Mouse (Mus musculus): ENCODE measurements around the gene Flot2. TPM values are rescaled to one million over a fixed set of nuclear protein-coding genes. Genes with fewer than 3 reads are reported as not detected.
"Not testable (repeated sequence)": the region's sequence is repeated elsewhere in the genome, so short reads cannot be mapped to it uniquely, and the experiment has no call there.

The Flot2 gene
- polyA plus RNA-seq, 1 experiment from 2014 or later = 92.4 TPM

DNA sequence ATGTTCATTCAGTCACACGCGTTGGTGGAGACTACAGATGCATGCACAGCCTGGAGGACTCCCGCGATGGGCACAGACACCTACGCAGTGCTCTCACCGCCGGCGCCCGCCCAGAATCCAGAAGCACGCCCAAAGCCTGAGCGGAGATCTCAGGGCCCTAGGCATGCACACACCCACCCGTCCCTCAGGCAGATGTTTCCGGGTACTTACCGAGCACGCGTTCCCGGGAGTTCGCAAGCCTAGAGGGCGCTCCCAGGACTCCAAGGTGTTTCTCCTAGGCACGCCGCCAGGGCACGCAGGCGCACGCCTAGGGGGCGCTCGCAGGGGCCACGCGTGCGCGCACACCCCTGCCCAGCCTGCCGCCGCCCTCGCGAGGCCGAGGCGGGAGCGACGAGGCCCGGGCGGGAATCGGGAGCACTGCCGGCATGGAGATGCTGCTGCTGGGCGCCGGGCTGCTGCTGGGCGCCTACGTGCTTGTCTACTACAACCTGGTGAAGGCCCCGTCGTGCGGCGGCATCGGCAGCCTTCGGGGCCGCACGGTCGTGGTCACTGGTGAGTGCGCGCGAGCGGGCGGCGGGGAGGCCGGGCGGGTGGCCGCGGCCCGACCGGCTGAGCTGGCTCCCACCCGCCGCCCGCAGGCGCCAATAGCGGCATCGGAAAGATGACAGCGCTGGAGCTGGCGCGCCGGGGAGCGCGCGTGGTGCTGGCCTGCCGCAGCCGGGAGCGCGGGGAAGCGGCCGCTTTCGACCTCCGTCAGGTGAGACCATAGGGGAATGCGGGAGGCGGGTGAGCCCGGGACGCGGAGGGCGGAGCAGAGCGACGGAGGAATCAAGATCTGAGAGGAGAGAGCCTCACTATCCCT lies 5.6 kb upstream of the Flot2 start, which contains the start of gene Dhrs13:
Dhrs13 (plus strand) TSS at position 334 of the 862 bp plus-strand sequence.
- no peaks in the 10 kb centered on the region for H3K9me3 ChIP-seq (ENCODE audit: control insufficient read depth, low read length)
- WGBS = under 1% methylated on average over 93 of the region's 96 CpGs
- ATAC-seq (ENCODE audit: low FRiP score) (peak; percentile 92), DNase-seq (ENCODE audit: low spot score) (peak; percentile 94)
- peaks cover 12% of the 10 kb centered on the region for H3K4me1 ChIP-seq (replicated peaks; ENCODE audit: control insufficient read depth, insufficient read depth, low read length)
- H3K27ac ChIP-seq = peak within 1 kb of the TSS; percentile 93
- H3K9ac ChIP-seq = peak within 1 kb of the TSS; percentile 86
- H3K4me3 ChIP-seq (replicated peaks; ENCODE audit: low read length) = peak within 1 kb of the TSS; percentile 67
- H3K27me3 ChIP-seq (ENCODE audit: control insufficient read depth, insufficient read depth, low read length) = no peaks in the 10 kb centered on the region
- peaks cover 59% of the 10 kb centered on the region for H3K36me3 ChIP-seq (replicated peaks; ENCODE audit: control insufficient read depth, insufficient read depth)
- H3K4me2 ChIP-seq (replicated peaks) = peak within 1 kb of the TSS; percentile 62

GRCm38 (mm10) chr11:78032809-78033195 lies 4.9 kb upstream of the Flot2 start:
- H3K4me1 ChIP-seq (replicated peaks; ENCODE audit: control insufficient read depth, insufficient read depth, low read length) = peaks cover 12% of the 10 kb centered on the region
- peak overlapping the region; percentile 67 for H3K4me3 ChIP-seq (replicated peaks; ENCODE audit: low read length)
- WGBS = 9% methylated on average over 5 of the region's 5 CpGs
- peaks cover 53% of the 10 kb centered on the region for H3K36me3 ChIP-seq (replicated peaks; ENCODE audit: control insufficient read depth, insufficient read depth)
- no peaks in the 10 kb centered on the region for H3K9me3 ChIP-seq (ENCODE audit: control insufficient read depth, low read length)
- H3K27ac ChIP-seq = peak overlapping the region; percentile 93
- no peaks in the 10 kb centered on the region for H3K27me3 ChIP-seq (ENCODE audit: control insufficient read depth, insufficient read depth, low read length)
- ATAC-seq (ENCODE audit: low FRiP score) = no peak
- H3K9ac ChIP-seq = peak overlapping the region; percentile 86
- DNase-seq (ENCODE audit: low spot score) = no peak
- peak overlapping the region; percentile 62 for H3K4me2 ChIP-seq (replicated peaks)

- Histone ChIP-seq H3K4me1 (replicated peaks; ENCODE audit: control insufficient read depth, insufficient read depth, low read length) (peaks cover 19% of the 10 kb centered on the region), H3K36me3 (replicated peaks; ENCODE audit: control insufficient read depth, insufficient read depth) (peaks cover 40% of the 10 kb centered on the region), H3K27me3 (ENCODE audit: control insufficient read depth, insufficient read depth, low read length) (no peaks in the 10 kb centered on the region), H3K4me2 (replicated peaks) (peak overlapping the region; percentile 62; the same call in 1 of the 2 replicates), H3K9ac (peak overlapping the region; percentile 86; the same call in 1 of the 2 replicates), H3K4me3 (replicated peaks; ENCODE audit: low read length) (no peak overlapping the region), H3K9me3 (ENCODE audit: control insufficient read depth, low read length) (no peaks in the 10 kb centered on the region), H3K27ac (no peak overlapping the region)
- DNase-seq (ENCODE audit: low spot score) (no peak), ATAC-seq (ENCODE audit: low FRiP score) (no peak)
- 94% methylated on average over 23 of the region's 23 CpGs for WGBS
These were observed 3.7 kb upstream of the Flot2 start for GRCm38 (mm10) chr11:78033931-78034617.

DNA sequence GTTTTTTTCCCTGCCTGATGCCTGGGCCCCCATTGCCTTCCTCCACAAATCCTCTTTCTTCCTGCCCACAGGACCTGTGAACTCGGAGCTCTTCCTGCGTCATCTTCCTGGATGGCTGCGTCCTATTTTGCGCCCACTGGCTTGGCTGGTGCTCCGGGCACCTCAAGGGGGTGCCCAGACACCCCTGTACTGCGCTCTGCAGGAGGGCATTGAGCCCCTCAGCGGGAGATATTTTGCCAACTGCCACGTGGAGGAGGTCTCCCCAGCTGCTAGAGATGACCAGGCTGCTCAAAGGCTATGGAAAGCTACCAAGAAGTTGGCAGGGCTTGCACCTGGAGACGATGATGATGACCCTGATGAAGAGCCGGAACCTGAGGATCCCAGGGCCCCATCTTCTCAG lies 940 bp upstream of the Flot2 start:
- no peak for ATAC-seq (ENCODE audit: low FRiP score)
- WGBS = 85% methylated on average over 10 of the region's 10 CpGs
- no peaks in the 10 kb centered on the region for H3K27me3 ChIP-seq (ENCODE audit: control insufficient read depth, insufficient read depth, low read length)
- H3K9ac ChIP-seq = no peak overlapping the region
- no peaks in the 10 kb centered on the region for H3K9me3 ChIP-seq (ENCODE audit: control insufficient read depth, low read length)
- H3K4me1 ChIP-seq (replicated peaks; ENCODE audit: control insufficient read depth, insufficient read depth, low read length) = peaks cover 22% of the 10 kb centered on the region
- no peak overlapping the region for H3K27ac ChIP-seq
- no peak for DNase-seq (ENCODE audit: low spot score)
- H3K36me3 ChIP-seq (replicated peaks; ENCODE audit: control insufficient read depth, insufficient read depth) = peaks cover 30% of the 10 kb centered on the region; the same call in 1 of the 2 replicates
- no peak overlapping the region for H3K4me2 ChIP-seq (replicated peaks)
- H3K4me3 ChIP-seq (replicated peaks; ENCODE audit: low read length) = no peak overlapping the region

DNA sequence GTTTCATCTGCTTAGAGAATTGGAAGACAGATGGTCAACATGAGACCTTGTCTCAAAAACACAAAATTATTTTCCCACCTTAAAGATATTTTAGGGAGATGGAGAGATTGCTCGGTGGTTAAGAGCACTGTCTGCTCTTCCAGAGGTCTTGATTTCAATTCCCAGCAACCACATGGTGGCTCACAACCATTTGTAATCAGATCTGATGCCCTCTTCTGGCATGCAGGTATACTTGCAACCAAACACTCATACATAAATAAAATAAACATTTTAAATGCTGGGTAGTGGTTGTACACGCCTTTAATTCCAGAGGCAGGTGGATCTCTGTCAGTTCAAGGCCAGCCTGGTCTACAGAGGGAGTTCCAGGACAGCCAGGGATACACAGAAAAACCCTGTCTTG lies 3.1 kb downstream of the Flot2 start:
- ATAC-seq (ENCODE audit: low FRiP score) (no peak), DNase-seq (ENCODE audit: low spot score) (no peak)
- Histone ChIP-seq H3K9ac (no peak overlapping the region), H3K27me3 (ENCODE audit: control insufficient read depth, insufficient read depth, low read length) (no peaks in the 10 kb centered on the region), H3K4me2 (replicated peaks) (no peak overlapping the region), H3K4me1 (replicated peaks; ENCODE audit: control insufficient read depth, insufficient read depth, low read length) (peaks cover 10% of the 10 kb centered on the region), H3K36me3 (replicated peaks; ENCODE audit: control insufficient read depth, insufficient read depth) (peaks cover 11% of the 10 kb centered on the region; the same call in 1 of the 2 replicates), H3K9me3 (ENCODE audit: control insufficient read depth, low read length) (0 out of 2 replicates have a peak, but pooled peaks cover 4% of the 10 kb centered on the region), H3K27ac (no peak overlapping the region), H3K4me3 (replicated peaks; ENCODE audit: low read length) (no peak overlapping the region)
- 67% methylated on average over 2 of the region's 2 CpGs for WGBS

DNA sequence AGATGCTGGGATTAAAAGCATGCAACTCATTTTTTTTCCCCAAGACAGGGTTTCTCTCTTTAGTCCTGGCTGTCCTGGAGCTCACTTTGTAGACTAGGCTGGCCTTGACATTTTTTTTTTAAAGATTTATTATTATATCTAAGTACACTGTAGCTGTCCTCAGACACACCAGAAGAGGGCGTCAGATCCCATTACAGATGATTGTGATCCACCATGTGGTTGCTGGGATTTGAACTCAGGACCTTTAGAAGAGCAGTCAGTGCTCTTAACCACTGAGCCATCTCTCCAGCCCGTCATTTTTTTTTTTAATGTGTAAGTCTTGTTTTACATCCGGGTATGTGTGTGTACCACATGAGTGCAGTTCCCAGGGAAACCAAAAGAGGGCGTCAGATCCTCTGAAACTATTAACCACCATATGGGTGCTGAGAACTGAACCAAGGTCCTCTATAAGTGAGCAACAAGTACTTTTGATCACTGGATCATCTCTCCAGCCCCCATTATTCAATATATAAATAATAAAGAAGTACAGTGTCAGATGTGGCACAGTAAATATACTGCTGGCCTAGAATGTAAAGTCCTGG lies 4.6 kb downstream of the Flot2 start:
- DNase-seq (ENCODE audit: low spot score); H3K4me3 ChIP-seq (replicated peaks; ENCODE audit: low read length); H3K27ac ChIP-seq; H3K27me3 ChIP-seq (ENCODE audit: control insufficient read depth, insufficient read depth, low read length); H3K36me3 ChIP-seq (replicated peaks; ENCODE audit: control insufficient read depth, insufficient read depth); H3K9ac ChIP-seq; ATAC-seq (ENCODE audit: low FRiP score); H3K9me3 ChIP-seq (ENCODE audit: control insufficient read depth, low read length); H3K4me2 ChIP-seq (replicated peaks): not testable (repeated sequence)
- WGBS = 94% methylated on average over 4 of the region's 4 CpGs
- H3K4me1 ChIP-seq (replicated peaks; ENCODE audit: control insufficient read depth, insufficient read depth, low read length) = peaks cover 10% of the 10 kb centered on the region

DNA sequence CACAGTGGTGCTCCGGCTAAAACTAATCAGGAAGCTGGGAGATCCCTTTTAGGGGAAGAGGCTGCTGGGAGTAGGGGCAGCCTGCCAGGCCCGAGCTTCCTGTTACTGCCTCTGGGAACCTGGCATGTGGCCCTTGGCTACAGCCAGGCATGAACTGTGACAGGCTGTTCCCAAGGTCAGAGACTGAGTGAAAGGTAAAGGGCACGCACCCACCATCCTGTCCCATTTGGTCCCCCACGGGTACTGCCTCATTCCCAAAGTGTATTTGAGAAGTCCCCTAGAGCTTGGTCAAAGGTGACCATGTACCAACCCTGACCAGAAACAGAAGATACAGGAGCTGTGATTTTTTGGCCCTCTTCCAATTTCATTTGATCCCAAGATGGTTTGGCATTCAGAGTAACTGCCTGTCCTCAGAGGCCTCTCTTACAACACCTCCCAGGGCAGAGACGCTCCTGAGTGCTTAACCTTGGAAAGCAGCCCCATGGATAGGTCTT lies 7.1 kb downstream of the Flot2 start:
- DNase-seq (ENCODE audit: low spot score) (no peak), ATAC-seq (ENCODE audit: low FRiP score) (no peak)
- H3K4me3 ChIP-seq (replicated peaks; ENCODE audit: low read length) = no peak overlapping the region
- 75% methylated on average over 5 of the region's 5 CpGs for WGBS
- H3K9me3 ChIP-seq (ENCODE audit: control insufficient read depth, low read length) = 0 out of 2 replicates have a peak, but pooled peaks cover 4% of the 10 kb centered on the region
- no peak overlapping the region for H3K27ac ChIP-seq
- H3K36me3 ChIP-seq (replicated peaks; ENCODE audit: control insufficient read depth, insufficient read depth) = peaks cover 11% of the 10 kb centered on the region; the same call in 1 of the 2 replicates
- no peak overlapping the region for H3K4me2 ChIP-seq (replicated peaks)
- no peak overlapping the region for H3K9ac ChIP-seq
- H3K4me1 ChIP-seq (replicated peaks; ENCODE audit: control insufficient read depth, insufficient read depth, low read length) = no peaks in the 10 kb centered on the region
- H3K27me3 ChIP-seq (ENCODE audit: control insufficient read depth, insufficient read depth, low read length) = no peaks in the 10 kb centered on the region

DNA sequence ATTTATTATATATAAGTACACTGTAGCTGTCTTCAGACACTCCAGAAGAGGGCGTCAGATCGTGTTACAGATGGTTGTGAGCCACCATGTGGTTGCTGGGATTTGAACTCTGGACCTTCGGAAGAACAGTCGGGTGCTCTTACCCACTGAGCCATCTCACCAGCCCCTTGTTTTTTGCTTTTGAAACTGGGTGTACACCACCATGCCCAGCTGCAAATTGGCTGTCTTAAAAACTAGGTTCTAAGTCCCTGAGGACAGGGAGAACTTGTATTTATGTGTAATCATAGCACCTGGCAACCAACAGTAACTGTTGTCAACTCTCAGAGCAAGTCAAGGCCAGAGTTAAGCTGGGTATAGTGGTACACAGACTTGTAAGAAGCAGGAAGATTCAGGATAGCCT lies 10.9 kb downstream of the Flot2 start:
- H3K4me2 ChIP-seq (replicated peaks); H3K9ac ChIP-seq; H3K4me1 ChIP-seq (replicated peaks; ENCODE audit: control insufficient read depth, insufficient read depth, low read length); H3K9me3 ChIP-seq (ENCODE audit: control insufficient read depth, low read length); ATAC-seq (ENCODE audit: low FRiP score); H3K27ac ChIP-seq; H3K27me3 ChIP-seq (ENCODE audit: control insufficient read depth, insufficient read depth, low read length); DNase-seq (ENCODE audit: low spot score); H3K4me3 ChIP-seq (replicated peaks; ENCODE audit: low read length): not testable (repeated sequence)
- peaks cover 39% of the 10 kb centered on the region for H3K36me3 ChIP-seq (replicated peaks; ENCODE audit: control insufficient read depth, insufficient read depth)
- 87% methylated on average over 4 of the region's 4 CpGs for WGBS

- 89% methylated on average over 8 of the region's 8 CpGs for WGBS
- DNase-seq (ENCODE audit: low spot score) = no peak
- H3K9ac ChIP-seq = no peak overlapping the region
- H3K4me1 ChIP-seq (replicated peaks; ENCODE audit: control insufficient read depth, insufficient read depth, low read length) = no peaks in the 10 kb centered on the region
- H3K9me3 ChIP-seq (ENCODE audit: control insufficient read depth, low read length) = no peaks in the 10 kb centered on the region
- no peak overlapping the region for H3K27ac ChIP-seq
- H3K4me3 ChIP-seq (replicated peaks; ENCODE audit: low read length) = no peak overlapping the region
- no peak for ATAC-seq (ENCODE audit: low FRiP score)
- no peaks in the 10 kb centered on the region for H3K27me3 ChIP-seq (ENCODE audit: control insufficient read depth, insufficient read depth, low read length)
- no peak overlapping the region for H3K4me2 ChIP-seq (replicated peaks)
- peaks cover 83% of the 10 kb centered on the region for H3K36me3 ChIP-seq (replicated peaks; ENCODE audit: control insufficient read depth, insufficient read depth)
These were observed 15.3 kb downstream of the Flot2 start for GRCm38 (mm10) chr11:78053078-78053477.

Measured in hindbrain, embryonic 14.5 days (tissue).